Mouse (Mus musculus): Measurements from ENCODE around the gene Por. TPM values are rescaled to one million over a fixed set of nuclear protein-coding genes. Genes with fewer than 3 reads are reported as not detected.
A peak's percentile ranks its signal among the peaks of the same experiment; 100 is the strongest.

Por gene
- total and polyA plus RNA-seq, 3 experiments, result 265 to 563 (median 364) TPM

DNA sequence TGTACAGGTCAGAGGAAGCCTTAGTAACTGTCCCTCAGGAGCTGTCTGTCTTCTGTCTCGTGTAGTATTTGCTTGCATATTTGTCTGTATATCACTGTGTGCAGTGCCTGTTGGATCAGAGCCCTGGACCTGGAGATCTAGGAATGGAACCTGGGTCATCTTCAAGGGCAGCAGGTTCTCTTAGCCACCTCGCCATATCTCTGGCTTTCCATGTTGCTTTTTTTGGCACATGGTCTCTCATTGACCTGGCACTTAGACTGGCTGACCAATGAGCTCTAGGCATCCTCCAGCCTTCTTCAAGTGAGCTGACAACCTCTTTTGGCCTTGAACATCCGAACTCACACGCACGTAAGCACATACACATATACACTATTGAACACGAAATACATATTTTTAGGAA is 32.4 kb downstream of the Por start:
- no peak for DNase-seq

DNA sequence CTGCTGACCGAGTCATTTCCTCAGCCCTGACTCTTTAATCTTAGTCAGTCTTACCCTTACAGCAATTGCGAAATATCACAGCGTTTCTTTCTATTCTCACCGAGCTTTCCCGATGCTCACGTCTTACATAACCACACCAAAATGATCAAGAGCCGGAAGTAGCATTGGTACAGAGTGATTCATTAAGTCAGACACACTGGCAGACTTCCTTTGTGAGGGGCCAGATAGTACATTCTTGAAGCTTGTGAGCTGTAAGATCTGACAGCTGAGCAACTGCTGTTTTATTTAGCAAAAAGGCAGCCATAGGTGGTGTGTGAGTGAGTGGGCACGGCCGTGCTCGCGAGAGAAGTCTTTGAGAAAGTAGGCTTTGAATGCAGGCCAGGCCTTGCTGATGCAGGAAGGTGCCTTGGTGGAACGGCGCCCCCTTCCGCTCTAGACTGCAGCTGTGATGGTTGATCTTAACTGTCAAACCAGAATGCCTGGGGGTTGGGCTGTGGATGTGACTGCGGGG is 32.9 kb downstream of the Por start:
- DNase-seq, result peak; percentile 73

DNA sequence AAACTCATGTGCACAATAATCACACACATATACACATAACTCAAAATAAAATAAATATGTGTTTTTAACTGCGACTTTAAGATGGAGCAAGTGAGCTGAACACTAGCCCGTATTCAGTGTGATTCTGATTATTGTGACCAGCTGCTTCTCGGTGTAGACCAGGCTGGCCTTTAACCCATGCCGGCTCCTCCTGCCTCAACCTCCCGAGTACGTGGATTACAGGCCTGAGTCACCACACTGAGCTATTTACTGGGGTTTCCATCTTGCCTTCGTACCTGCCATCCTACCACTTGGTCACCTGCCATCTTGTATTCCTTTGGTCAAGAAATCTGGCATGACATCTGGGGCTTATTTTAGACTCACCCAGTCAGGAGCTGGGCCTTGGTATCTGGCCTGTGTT is 33.6 kb downstream of the Por start:
- no peak for DNase-seq

DNA sequence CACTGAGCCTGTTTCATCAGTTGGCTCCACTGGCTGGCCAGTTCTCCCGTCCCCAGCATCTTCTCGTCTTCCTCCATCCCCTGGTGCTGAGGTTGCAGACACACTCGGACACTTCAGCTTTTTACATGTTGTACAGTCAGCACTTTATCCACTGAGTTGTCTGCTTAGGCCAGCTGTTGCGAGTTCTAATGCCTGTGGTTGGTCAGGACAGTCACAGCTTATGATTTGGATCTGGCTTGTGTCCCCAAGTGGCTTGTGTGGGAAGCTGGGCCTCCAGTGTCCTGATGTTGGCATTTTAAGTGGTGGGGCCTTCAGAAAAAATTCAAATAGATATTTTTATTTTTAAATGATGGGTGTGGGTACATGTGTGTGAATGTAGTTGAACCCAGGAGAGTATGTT is 35.5 kb downstream of the Por start:
- no peak for DNase-seq

DNA sequence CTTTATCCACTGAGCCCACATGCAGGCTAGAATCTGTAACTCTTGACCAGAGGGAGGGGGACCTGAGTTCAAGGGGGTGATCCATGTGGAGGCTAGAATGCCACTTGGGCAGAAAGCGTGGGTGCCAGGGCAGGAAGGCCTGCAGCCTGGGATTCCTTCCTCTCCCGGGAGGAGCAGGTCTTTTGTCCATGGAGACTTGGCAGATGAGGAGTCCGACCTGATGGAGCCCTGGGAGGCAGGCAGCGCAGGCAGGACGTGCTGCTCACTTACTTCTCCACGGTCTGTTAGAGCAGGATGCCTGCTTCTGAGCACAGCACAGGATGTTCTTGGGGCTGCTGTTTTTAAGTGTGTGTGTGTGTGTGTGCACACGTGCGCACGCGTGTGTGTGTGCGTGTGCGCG is 37.2 kb downstream of the Por start:
- DNase-seq, result no peak

DNA sequence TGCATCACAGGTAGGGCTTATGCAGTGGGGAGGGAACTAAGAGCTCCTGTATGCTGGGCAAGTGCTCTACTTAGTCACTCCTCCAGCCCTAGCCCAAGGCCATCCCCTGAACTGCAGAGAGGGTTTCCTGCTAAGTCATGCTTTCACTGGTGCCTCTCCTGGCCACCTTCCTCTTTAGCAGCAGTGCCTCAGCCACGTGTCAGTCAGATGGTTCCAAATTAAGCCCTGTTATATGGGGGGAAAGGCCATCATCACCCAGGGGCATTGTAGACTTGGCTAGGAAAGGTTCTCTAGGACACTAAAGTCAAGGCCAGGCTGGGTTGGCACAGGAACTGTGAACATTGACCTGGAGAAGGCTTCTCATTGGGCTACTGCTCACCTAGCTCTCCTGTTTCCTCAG is 38.0 kb downstream of the Por start:
- DNase-seq, result peak; percentile 87

DNA sequence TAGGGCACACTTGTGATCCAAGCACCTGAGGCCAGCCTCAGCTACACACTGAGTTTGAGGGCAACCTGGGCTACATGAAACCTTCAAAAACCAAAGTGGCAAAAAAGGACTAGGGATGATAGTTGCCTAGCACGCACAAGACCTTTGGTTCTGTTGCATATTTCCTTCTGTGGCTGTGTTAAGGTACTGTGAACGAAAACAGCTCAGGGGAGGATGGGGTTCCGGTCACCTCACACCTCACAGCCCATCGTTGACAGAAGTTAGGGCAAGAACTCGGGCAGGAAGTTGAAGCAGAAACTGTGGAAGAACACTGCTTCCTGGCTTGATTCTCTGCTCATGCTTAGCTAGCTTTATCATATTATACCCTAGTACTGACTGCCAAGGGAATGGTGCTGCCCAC is 39.9 kb downstream of the Por start:
- DNase-seq, result no peak

DNA sequence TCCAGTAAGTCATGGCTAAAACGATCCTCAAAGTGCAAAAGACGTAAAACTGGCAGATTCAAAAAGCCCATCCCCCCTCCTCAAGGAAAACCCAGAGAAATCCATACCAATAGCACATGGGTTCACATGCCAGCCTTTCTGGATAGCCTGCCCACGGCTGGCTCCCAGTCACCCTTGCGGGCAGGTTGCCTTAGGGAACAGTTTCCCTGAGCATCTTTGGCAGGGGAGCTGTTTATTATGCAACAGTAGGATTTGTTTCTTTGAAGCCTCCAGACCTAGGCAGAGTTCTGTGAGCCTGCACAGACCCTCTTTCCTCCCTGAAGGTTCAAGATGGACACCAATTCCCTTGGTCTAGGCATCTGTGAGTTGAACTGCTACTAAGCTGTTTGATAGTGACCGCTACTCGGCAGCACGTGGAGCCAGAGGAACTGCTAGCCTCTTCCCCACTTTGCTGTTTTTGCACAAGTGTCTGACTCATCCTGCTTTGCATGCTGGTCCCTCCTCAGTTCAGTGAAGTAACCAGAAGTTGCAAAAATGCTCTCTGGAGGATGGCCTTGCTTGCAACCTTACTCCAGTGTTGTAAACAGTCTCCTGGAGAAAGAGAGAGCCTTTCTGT is 40.9 kb downstream of the Por start:
- peak; percentile 87 for DNase-seq

DNA sequence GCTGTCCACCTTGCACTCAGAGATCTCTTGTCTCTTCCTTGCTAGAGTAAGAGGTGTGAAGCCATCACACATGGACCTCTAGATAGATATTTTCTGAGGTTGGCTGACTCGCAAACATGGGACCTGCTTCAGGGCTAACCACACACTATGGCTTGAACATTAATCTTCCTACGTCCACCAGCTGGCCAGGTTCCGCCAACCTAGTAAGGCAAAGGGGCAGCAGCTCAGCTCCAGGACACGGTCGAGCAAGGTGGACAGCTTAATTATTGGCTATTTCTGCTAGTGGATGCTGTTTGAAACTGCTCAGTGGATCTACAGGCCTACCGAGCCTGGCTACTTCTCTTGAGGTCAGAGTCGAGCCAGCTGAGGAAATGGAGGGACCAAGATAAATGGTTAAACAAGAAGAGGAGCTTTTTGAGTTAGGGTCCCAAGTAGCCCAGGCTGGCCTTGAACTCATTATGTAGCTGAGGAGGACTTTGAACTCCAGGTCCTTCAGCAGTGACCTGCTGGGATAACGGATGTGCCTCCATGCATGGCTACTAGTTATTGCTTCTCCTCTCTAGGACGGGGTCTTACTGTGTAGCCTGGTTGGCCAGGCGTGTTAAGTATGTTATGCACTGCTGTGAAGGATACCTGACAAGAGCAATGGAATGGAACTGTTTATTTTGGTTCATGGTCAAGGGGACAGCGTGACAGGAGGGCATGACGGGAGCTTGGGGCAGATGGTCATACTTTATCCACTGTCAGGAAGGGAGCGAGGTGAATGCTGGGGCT is 41.9 kb downstream of the Por start:
- no peak for DNase-seq

DNA sequence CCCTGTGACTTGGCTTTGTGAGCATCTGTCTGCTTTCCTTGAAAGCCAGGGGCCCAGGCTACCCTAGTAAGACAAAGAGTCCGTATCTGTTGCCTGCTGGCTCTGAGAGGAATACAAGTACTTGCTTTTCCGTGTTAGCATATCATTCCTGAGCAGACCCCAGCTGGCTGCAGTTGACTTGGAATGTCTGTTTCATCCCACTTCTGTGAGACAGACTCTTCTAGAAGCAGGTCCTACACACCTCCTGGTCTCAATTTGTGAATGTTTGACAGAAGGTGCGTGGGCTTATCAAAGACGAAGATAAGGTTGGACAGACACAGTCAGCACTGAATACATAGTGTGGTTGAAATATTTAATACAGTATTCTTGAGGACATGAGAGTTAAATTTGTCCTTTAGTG is 43.0 kb downstream of the Por start:
- DNase-seq, result no peak

DNA sequence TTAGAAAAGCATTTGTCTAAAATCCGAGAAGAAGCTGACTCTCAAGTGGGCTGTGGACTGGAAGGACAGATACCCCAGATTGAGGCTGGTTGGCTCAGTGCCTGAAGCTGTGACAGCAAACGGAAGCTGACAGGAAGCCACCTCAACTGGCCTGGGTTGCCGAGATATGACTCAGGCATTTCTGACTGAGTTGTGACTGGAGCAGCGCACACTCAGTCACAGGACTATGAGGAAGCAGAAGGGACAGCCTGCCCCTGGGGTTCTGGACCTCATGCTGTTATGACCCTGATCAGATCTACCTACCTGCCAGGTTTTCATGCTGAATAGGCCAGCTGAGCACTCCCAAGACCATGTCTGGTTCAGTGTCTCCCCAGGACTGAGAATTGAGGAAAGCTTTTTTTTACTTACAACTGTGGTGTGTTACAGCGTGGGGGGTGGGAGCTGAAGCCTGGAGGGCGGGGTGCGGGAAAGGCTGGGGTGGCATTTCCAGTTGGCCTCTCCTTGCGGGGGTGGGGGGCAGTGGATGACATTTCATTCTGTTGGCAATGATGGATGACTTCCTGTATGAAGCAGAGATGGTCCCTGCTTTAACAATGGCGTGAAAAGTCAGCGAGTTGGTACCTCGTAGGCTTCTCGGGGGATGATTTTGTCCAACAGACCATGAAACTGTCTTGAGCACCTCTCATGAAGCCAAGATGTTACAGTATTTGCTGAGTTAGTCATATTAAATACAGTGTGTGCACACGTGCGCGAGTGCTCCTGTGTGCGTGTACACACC is 43.8 kb downstream of the Por start:
- DNase-seq, result peak; percentile 90

DNA sequence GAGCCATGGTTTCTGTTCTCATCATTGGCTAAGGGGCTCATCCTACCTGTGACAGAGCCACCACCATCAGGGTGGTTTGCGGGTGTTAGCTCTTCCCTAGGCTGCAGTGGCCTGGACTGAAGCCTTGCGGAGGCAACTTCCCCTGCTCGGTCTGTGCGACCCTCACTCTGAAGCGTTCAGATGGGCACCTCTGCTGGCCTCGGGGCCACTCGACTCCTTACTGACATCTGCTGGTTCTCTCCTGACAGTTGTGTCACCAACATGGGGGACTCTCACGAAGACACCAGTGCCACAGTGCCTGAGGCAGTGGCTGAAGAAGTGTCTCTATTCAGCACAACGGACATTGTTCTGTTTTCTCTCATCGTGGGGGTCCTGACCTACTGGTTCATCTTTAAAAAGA is 45.8 kb downstream of the Por start:
- no peak for DNase-seq

DNA sequence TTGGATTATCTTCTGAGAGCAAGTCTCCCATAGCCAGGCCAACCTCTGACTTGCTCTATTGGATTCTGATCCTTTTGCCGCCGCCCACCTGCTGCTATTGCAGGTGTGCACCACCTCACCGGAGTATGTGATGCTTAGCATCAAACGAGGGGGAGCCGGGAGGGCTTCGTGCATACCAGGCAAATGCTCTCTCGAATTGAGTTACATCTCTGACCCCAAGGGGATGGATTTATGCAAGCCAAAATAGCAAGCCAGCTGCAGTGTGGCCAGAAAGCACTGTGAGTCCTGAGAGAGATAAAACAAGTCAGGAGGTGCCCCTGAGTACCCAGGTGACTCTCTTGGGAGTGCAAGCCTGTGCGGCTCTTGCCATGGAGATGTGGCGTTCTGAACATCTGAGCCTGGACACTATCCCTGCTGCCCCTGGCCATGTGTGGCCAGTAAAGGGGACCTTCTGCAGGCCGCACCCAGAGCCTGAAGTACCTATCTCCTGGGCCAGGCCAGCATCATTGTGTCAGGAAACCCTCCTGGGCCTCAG is 49.8 kb downstream of the Por start:
- DNase-seq, result no peak

DNA sequence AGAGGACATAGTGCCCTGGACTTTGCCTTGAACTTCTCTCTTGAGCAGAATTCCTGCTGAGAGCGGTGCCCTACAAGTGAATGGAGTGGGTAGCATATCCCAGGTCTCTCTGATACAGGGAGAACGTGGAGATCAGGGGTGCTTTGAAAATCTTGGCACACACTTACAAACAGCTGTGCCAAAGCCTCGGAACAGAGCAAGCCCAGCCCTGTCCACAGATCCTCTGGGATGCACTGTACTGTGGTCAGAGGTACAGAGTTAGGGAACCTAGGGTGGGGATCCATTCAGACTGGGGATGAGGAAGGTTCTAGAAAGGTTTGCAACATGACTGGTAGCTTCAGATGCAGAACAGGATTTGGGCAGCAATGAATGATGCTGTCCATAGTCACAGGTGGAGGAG is 50.3 kb downstream of the Por start:
- no peak for DNase-seq

DNA sequence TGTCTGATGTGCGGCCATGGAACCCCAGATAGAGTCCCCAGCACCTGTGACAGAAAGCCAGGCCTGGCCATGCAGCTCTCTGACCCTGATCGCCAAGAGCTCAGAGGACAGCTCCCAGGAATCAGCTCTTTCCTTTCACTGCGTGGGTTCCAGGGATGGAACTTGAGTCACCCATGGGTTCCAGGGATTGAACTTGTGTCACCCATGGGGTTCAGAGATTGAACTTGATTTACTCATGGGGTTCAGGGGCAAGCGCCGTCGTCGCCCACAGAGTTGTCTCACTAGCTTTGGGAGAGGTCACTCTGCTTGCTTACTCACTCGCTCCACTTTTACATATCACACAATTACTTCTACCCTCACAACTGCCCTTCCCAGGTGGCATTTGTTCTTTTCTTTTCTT is 51.2 kb downstream of the Por start:
- DNase-seq, result peak; percentile 65

DNA sequence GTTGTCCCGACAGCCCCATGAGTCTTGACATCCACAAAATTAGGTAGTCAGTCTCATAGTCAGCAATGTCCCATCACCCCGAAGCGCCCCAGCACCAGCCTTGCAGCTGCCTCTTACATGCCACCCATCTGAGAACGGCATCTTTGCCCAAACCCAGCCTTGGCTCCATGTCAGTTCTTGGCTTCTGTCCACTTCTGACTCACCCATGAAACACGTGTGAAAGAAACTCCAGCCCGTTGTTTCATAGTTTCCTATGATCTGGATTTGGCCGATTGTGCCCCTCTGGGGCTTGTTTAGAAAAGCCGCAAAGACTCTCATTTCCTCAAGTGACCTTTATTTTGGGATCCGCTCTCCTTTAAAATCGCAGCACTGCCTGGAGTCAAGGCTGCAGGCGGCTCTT is 52.3 kb downstream of the Por start:
- DNase-seq, result peak; percentile 93

DNA sequence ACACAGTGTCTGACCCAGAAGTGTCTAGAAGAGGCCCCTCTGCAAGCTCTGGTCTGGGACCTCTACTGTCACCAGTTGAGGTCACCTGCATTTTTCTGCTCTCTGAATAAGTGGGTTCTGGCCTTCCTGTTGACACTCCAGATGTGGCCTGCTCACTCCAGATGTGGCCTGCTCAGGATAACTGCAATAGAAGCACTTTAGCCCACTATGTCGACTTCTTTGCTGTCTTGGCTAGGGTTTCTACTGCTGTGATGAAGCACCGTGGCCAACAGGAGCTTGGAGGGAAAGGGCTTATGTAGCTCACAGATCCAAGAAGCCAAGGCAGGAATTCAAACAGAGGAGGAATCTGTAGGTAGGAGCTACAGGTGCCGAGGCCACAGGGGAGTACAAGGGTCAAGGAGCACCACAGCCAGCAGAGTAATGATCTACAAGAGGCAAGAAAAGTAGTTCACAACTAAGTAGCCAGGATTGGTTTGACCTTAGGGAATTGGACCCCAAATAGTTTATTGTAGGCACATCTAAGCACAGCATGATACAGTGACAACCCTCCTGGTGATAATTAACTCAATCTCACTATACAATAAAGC is 53.4 kb downstream of the Por start:
- DNase-seq, result no peak

DNA sequence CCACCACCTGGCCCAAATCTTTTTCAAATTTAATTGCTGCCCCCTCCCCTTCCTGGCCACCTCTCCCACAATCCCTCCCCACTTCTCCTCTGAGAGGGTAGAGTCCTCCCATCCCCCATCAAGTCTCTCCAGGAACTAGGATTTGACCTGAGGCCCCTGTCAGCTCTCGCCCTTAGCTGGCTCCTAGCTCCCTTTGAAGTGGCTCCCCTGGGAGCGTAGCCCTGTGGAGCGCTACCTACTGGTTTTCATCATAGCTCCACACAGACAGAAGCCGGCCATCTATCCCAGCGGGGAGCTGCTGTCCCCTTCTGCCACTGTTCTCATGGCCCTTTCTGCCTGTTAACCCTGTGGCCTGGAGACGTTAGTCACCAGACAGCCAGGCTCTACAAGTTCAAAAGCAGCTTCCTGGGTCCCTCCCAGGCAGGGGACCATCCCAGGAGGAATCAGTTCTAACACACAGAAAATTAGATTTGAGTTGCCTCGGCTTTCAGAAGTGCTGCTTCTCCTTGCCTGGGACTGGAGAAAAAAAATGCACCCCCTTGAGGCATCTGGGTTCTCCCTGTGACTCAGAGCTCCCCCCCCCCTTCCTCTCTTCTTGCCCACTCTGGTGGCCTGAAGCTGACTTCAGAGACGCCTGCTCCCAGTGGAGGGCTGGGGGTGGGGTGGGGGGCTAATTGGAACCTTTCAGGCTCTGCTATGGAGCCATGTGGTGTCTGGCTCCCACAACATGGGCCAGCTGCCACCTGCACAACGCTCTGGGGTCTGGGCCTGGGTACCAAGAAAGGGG is 54.9 kb downstream of the Por start:
- no peak for DNase-seq

DNA sequence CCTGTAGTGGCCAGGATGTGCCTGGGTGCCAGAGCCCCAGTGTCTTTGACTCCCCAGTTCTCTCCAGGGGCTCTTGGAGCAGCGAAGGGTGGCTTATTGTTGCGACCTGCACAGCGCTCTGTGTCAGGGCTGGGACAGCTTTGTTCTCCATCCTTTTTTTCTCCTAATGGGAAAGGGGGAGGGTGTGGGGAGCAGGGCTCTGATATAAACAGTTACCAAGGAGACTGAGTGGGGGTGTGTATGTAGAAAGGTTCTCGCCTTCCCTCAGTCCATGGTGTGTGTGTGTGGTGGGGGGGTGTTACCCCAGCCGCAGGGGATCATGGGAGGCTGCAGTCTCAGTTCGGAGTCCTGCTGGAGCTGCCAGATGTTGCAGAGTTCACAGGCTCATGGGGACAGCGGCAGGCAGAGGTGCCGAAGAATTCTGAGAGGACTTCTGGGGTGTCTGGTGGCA is 55.6 kb downstream of the Por start:
- DNase-seq, result no peak

DNA sequence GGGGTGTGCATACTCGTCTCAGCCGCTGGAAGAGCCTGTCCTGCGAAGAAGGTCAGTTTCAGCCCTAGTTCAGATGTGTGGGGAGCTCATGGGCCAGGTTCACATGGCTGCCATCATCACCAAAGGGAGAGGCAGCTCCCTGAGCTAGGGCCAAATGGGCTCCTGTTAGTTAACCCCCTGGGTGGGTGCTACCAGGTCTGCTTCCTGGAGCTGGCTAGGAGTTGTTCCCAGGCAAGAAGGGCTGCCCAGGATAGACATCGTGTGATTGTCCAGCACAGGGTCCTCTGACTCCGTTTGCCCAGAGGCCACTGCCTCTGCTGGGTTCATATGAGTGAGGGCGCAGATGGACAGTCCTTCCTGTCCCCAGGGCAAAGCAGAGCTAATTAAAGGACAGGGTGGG is 56.2 kb downstream of the Por start:
- no peak for DNase-seq

DNA sequence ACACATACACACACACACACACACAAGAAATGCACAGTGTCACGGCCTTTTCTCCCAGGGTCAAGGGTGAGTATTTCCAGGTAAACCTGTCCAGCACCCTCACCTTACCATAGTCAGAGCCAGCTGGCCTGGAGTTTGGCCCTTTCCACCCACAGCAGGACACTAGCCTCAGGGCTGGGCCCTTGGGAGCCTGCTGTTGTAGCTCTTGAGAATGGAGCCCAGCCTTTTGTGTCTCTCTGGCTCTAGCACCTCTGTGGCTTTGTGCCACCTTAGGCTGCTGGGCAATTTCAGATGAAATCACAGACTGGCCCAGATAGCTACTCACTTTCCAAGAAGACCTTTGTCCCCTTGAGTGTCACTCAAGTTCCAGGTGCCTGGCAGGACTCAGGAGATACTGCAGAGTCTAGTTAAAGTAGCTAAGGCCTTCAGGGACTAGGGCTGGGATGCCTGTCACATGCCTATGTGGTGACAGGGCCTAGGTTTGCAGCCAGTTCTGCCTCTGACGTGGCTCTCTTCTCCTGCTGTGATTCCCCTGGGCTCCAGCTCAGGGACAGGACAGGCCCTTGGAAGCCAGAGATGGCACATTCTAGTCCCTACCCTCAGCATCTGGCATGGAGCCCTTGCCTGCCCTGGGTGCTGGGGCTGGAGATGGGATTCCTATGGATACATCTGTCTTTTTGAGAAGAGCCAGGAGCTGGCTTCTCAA is 57.0 kb downstream of the Por start:
- peak; percentile 87 for DNase-seq

Measured in adrenal gland, adult 2 months (tissue).